Mouse (Mus musculus) right cerebral cortex, postnatal 14 days (tissue): ENCODE measurements at regions not wholly inside any gene's neighbourhood (a gene's known extent, or its start where the extent isn't known, plus 50 kb on each side); places are given as distances from the start of the nearest gene placed in this dataset.

ENCODE experiments used
- DNase-seq: peaks from one replicate; pipeline ENCODE4 v3.0.0; 2022

- no peak for DNase-seq
Measured at GRCm38 (mm10) chr7:137888731-137889130, 451.3 kb downstream of the Glrx3 start.

- no peak for DNase-seq
Measured at GRCm38 (mm10) chr7:137906424-137907060, 469.1 kb downstream of the Glrx3 start.

GRCm38 (mm10) chr7:137909456-137909855 lies 472.0 kb downstream of the Glrx3 start:
- DNase-seq, result no peak

GRCm38 (mm10) chr7:137913551-137914105 lies 476.2 kb downstream of the Glrx3 start:
- DNase-seq, result no peak

GRCm38 (mm10) chr7:137914506-137914905 lies 477.1 kb downstream of the Glrx3 start:
- DNase-seq, result no peak

- DNase-seq, result no peak
Measured at GRCm38 (mm10) chr7:137916351-137916750, 478.9 kb downstream of the Glrx3 start.

- DNase-seq, result peak; percentile 60
Measured at GRCm38 (mm10) chr7:137924464-137925167, 472.9 kb downstream of the Tcerg1l start.

- DNase-seq, result no peak
Measured at GRCm38 (mm10) chr7:137925656-137926055, 471.9 kb downstream of the Tcerg1l start.

GRCm38 (mm10) chr7:137927371-137927770 lies 470.2 kb downstream of the Tcerg1l start:
- no peak for DNase-seq

- DNase-seq, result no peak
Measured at GRCm38 (mm10) chr7:137930200-137930599, 467.3 kb downstream of the Tcerg1l start.

- DNase-seq, result no peak
Measured at GRCm38 (mm10) chr7:137935896-137936295, 461.6 kb downstream of the Tcerg1l start.

GRCm38 (mm10) chr7:137939116-137939515 lies 458.4 kb downstream of the Tcerg1l start:
- DNase-seq, result no peak

- DNase-seq, result no peak
Measured at GRCm38 (mm10) chr7:137940084-137940483, 457.4 kb downstream of the Tcerg1l start.

GRCm38 (mm10) chr7:137944991-137945390 lies 452.5 kb downstream of the Tcerg1l start:
- DNase-seq, result no peak

GRCm38 (mm10) chr7:137947424-137947823 lies 450.1 kb downstream of the Tcerg1l start:
- no peak for DNase-seq

GRCm38 (mm10) chr7:137957354-137957753 lies 440.2 kb downstream of the Tcerg1l start:
- no peak for DNase-seq

- no peak for DNase-seq
Measured at GRCm38 (mm10) chr7:137957848-137958247, 439.7 kb downstream of the Tcerg1l start.

- peak; percentile 5 for DNase-seq
Measured at GRCm38 (mm10) chr7:137963470-137964095, 433.9 kb downstream of the Tcerg1l start.

- no peak for DNase-seq
Measured at GRCm38 (mm10) chr7:137974705-137975104, 422.8 kb downstream of the Tcerg1l start.

GRCm38 (mm10) chr7:137977527-137977926 lies 420.0 kb downstream of the Tcerg1l start:
- no peak for DNase-seq

GRCm38 (mm10) chr7:137979361-137979760 lies 418.2 kb downstream of the Tcerg1l start:
- DNase-seq, result no peak

- DNase-seq, result no peak
Measured at GRCm38 (mm10) chr7:138005806-138006205, 391.7 kb downstream of the Tcerg1l start.

- DNase-seq, result peak; percentile 30
Measured at GRCm38 (mm10) chr7:138006971-138007370, 390.6 kb downstream of the Tcerg1l start.

- DNase-seq, result no peak
Measured at GRCm38 (mm10) chr7:138008601-138009000, 388.9 kb downstream of the Tcerg1l start.
